In the genomic region with DNA sequence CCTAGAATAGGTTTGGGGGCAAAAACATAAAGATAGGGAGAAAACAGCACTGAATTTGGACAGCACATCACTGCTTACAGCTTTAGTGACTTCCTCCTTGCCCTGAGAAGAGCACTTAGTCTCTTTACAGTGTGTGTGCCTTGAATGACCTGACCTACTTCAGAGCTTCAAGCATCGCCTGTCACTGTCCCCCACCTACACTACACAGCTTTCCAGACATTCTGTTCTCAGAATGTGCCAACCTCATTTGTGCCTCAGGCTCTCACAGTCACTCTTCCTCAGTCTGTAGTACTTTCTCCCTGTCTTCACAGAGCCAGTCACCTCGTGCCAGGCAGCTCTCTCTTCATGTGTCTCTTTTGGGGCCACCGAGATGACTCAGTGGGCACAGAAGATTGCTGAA, we compare ENCODE assay signal across 25 mouse cellular contexts. TPM values are rescaled to one million over a fixed set of nuclear protein-coding genes. Genes with fewer than 3 reads are reported as not detected.
DNase-seq lines count a peak whose midpoint lies in the region; ATAC-seq and TF ChIP-seq lines count a peak whose summit lies in the region.
"Had no signal": no experiment of that assay in that cellular context is flagged by ENCODE, and none has a peak within 500 bp of the region (broad histone marks: within the 10 kb centered on the region; RNA-seq: fewer than 3 reads in every experiment).

No protein-coding gene starts in this region.

- no peak overlapping the region for H3K9ac ChIP-seq in kidney, embryonic 15.5 days
- H3K9ac ChIP-seq: forebrain, embryonic 13.5 days; heart, embryonic 12.5 days; heart, embryonic 15.5 days; hindbrain, embryonic 13.5 days; intestine, embryonic 15.5 days had no signal

- no peaks in the 10 kb centered on the region for H3K36me3 ChIP-seq in kidney, adult 2 months (ENCODE audit: control insufficient read depth, insufficient read depth, low read length)
- H3K36me3 ChIP-seq in kidney, embryonic 15.5 days, result no peaks in the 10 kb centered on the region
- H3K36me3 ChIP-seq: forebrain, embryonic 10.5 days; heart, embryonic 12.5 days; heart, embryonic 15.5 days; hindbrain, embryonic 10.5 days; hindbrain, embryonic 13.5 days; intestine, embryonic 15.5 days had no signal

- no peak overlapping the region for H3K4me3 ChIP-seq in kidney, adult 2 months (ENCODE audit: insufficient read depth, low read depth, low read length)
- no peak overlapping the region for H3K4me3 ChIP-seq in kidney, embryonic 15.5 days (replicated peaks)
- H3K4me3 ChIP-seq: forebrain, embryonic 10.5 days; forebrain, embryonic 13.5 days; heart, adult 2 months; heart, embryonic 12.5 days; heart, embryonic 15.5 days; hindbrain, embryonic 10.5 days; hindbrain, embryonic 13.5 days; intestine, embryonic 15.5 days had no signal

- no peak for TF ChIP-seq CTCF in kidney, adult 2 months (conservative IDR thresholded peaks at IDR 0.05; ENCODE audit: insufficient read depth, insufficient read length, low read depth, low read length)

- DNase-seq in cerebellum, adult 8-10 months, result no peak
- peak; percentile 9 for DNase-seq in cerebellum, adult 9-11 months
- DNase-seq in cerebellum, postnatal 4 days (ENCODE audit: low spot score in 2 of 2), result no peak
- DNase-seq in kidney, adult 2 months, result no peak
- no peak for DNase-seq in kidney, postnatal 14 days
- peak; percentile 38 for DNase-seq in Muller cell, postnatal 12 days (ENCODE audit: inconsistent ontology term)
- DNase-seq: adrenal gland, postnatal 10 days; adrenal gland, postnatal 36 days; gastrocnemius, postnatal 36 days; heart, adult 2 months; heart, postnatal 10 days; heart, postnatal 36 days; kidney, adult 11 months had no signal

- no peak overlapping the region for H3K4me2 ChIP-seq in kidney, embryonic 15.5 days
- H3K4me2 ChIP-seq: forebrain, embryonic 13.5 days; heart, embryonic 12.5 days; heart, embryonic 15.5 days; hindbrain, embryonic 13.5 days; intestine, embryonic 15.5 days had no signal

- ATAC-seq in cerebellum, adult (ENCODE audit: insufficient number of reproducible peaks, low FRiP score, low TSS enrichment), result peak; percentile 61
- ATAC-seq in kidney, embryonic 15.5 days (replicated peaks; ENCODE audit: low FRiP score), result no peak
- ATAC-seq: forebrain, embryonic 13.5 days; forebrain, embryonic 16.5 days; hindbrain, embryonic 16.5 days; intestine, embryonic 15.5 days; Patski had no signal

- 67% methylated on average over 3 of the region's 3 CpGs for WGBS in kidney, adult 2 months
- 88% methylated on average over 3 of the region's 3 CpGs for WGBS in kidney, embryonic 15.5 days

- H3K4me1 ChIP-seq in kidney, adult 2 months (ENCODE audit: control insufficient read depth, insufficient read depth, low read length), result peaks cover 41% of the 10 kb centered on the region
- peaks cover 5% of the 10 kb centered on the region; the same call in 1 of the 2 replicates for H3K4me1 ChIP-seq in kidney, embryonic 15.5 days
- H3K4me1 ChIP-seq: forebrain, embryonic 10.5 days; forebrain, embryonic 13.5 days; hindbrain, embryonic 10.5 days; hindbrain, embryonic 13.5 days; intestine, embryonic 15.5 days had no signal

- no peaks in the 10 kb centered on the region for H3K27me3 ChIP-seq in kidney, adult 2 months (replicated peaks; ENCODE audit: control insufficient read depth, insufficient read depth, low read length)
- H3K27me3 ChIP-seq in kidney, embryonic 15.5 days, result no peaks in the 10 kb centered on the region
- H3K27me3 ChIP-seq: forebrain, embryonic 13.5 days; heart, embryonic 12.5 days; heart, embryonic 15.5 days; hindbrain, embryonic 13.5 days; intestine, embryonic 15.5 days; Patski had no signal

- H3K27ac ChIP-seq in kidney, adult 2 months (ENCODE audit: insufficient read depth, low read depth, low read length), result peak overlapping the region; percentile 48
- H3K27ac ChIP-seq in kidney, embryonic 15.5 days, result no peak overlapping the region
- H3K27ac ChIP-seq: forebrain, embryonic 10.5 days; forebrain, embryonic 13.5 days; heart, adult 2 months; heart, embryonic 15.5 days; hindbrain, embryonic 10.5 days; hindbrain, embryonic 13.5 days; intestine, embryonic 15.5 days had no signal

- no peak for TF ChIP-seq POLR2A in kidney, adult 2 months (IDR thresholded peaks at IDR 0.05; ENCODE audit: low read depth, low read length)

- H3K9me3 ChIP-seq in kidney, embryonic 15.5 days (replicated peaks), result no peaks in the 10 kb centered on the region
- H3K9me3 ChIP-seq: forebrain, embryonic 10.5 days; forebrain, embryonic 13.5 days; heart, embryonic 12.5 days; heart, embryonic 15.5 days; hindbrain, embryonic 10.5 days; hindbrain, embryonic 13.5 days; intestine, embryonic 15.5 days had no signal

RNA-seq across cellular contexts. Expression of a gene that starts 24.5 kb away (rescaled TPM):
- 59.6 and 61.4 TPM in 2 replicates for polyA plus RNA-seq in kidney, adult 2 months (2012; rRNA removed)
- 10.6 and 13.4 TPM in 2 replicates for polyA plus RNA-seq in kidney, embryonic 15.5 days (2015; fragmentation: Nextera tagmentation; extraction: Ambion mirVana)

Comparison
In these comparisons a context has a peak if more than half of its experiments do, and no peak if none do; other contexts are left out.
1. DNase-seq: peak in cerebellum, adult 9-11 months (single experiment) and Muller cell, postnatal 12 days (single experiment); none in cerebellum, adult 8-10 months (single experiment), cerebellum, postnatal 4 days (0 of 2), kidney, adult 2 months (single experiment) and kidney, postnatal 14 days (single experiment).